Mouse (Mus musculus): ENCODE results near the gene Nkapl. TPM values are rescaled to one million over a fixed set of nuclear protein-coding genes. Genes with fewer than 3 reads are reported as not detected.
"Not testable (repeated sequence)": the region's sequence is repeated elsewhere in the genome, so short reads cannot be mapped to it uniquely, and the experiment has no call there.

The Nkapl gene
- under 1 TPM; 0.57 to 0.77 TPM for total RNA-seq (2021)

DNA sequence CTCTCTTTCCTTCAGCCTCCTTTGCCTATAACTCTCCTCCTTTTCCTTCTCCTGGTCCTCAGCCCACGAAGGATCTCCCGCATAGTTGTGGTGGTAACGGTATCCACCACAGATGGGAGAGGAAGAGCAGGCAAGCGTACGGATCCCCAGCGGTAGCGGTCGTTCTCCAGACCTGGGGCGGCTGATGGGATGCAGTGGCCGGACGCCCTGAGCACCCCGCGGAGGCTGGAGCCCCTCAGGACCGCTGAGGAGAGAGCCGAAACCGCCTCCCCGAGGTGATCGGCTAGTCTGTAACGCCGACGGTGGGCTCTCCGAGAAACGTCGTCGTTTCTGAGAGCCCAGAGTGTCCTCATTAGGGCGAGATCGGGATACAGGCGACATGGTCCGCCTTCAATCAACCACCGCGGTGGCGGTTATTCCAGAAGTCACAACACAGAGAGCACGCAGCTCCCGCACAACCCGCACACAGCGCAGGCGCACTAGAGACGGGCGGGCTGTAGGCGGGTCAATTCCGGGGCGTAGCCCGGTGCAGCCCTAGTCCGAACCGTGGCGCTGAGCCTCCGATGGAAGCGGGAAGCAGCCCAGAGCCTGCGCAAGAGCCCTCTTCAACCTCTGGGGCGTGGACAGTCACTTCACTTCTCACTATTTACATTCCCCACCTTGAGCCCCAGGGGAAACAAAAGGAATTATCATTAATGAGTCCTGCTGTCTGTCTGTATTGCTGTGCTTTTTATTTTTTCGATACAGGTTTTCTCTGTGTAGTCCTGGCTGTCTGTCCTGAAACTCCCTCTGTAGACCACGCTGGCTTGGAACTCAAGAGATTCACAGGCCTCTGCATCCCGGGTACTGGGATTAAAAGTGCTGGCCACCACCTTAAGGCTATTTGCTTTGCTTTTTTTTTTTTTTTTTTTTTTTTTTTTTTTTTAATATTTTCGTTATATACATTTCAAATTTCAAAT lies at the start of gene Nkapl:
Gene Nkapl, minus strand, starts transcription at position 449 of the 959 bp plus-strand sequence.
- intact Hi-C loops (cut with DNase I), result loop anchor here (5.0 kb wide), 1 partner anchor 39 kb away; no protein-coding TSS in a partner anchor
- DNase-seq, result peak; percentile 84 to 86

DNA sequence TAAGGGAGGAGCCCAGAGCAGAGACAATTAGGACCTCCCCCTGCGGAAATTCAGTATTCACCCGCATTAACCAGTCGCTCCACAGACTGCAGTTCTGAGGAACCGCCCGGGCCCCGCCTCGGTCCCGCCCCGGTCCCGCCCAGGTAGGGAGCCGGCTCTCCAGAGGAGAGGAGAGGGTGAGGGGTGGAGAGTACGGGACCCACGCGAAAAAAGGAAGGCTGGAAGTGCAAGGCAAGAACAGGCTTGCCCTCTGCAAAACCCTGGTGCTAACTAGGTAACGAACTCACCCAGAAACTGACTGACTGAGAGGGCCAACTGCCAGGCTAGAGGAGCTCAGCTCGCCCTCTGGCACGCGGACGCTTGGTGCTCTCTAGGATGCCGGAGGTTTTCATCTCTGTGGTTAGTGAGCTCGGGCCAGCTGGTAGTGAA lies 37.9 kb upstream of the Nkapl start:
- peak; percentile 83 to 86 for DNase-seq
- intact Hi-C loops (cut with DNase I), result loop anchor here (2.0 to 5.0 kb wide), 4 partner anchors 25 to 99 kb away; partner anchors contain the start of genes Nkapl and Zkscan8

DNA sequence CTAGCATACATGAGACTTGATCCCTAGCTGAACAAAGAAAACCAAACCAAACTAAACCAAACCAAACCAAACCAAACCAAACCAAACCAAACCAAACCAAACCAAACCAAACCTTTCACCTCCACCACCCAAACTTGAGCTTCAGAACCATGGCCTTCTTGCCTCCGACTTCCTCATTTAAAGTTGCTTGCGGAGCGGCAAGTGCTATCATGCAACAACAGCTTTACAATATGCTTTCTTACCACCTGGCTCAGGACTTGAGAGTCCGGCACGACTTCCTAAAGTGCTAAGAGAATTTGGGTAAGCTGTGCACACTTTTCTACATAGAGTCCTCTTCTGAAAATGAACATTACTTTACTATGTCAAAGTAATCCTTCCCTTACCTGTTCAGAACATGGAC lies 34.0 kb upstream of the Nkapl start:
- DNase-seq, result no peak
- intact Hi-C loops (cut with DNase I), result no loop called here

DNA sequence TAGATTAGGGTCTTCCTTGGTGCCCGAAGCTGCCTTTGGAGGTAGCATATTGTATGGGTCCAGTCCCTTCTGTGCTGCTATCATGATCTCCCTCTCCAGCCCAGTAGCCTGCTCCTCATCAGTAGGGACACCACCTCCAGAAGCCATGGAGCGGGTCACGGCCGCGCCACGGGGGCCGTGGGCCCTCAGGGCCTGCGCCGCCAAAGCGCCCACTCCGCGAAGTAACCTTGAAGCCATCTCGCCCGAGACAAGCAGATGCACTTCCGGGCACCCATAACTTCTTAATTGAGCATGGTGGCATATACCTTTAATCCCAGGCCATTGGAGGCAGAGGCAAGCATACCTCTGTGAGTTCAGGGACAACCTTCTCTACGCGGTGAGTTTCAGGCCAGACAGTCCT lies 32.9 kb upstream of the Nkapl start, which contains the start of gene Gm11273:
Gene Gm11273, minus strand, starts transcription at position 237 of the 400 bp plus-strand sequence.
- intact Hi-C loops (cut with DNase I), result not testable (repeated sequence)

DNA sequence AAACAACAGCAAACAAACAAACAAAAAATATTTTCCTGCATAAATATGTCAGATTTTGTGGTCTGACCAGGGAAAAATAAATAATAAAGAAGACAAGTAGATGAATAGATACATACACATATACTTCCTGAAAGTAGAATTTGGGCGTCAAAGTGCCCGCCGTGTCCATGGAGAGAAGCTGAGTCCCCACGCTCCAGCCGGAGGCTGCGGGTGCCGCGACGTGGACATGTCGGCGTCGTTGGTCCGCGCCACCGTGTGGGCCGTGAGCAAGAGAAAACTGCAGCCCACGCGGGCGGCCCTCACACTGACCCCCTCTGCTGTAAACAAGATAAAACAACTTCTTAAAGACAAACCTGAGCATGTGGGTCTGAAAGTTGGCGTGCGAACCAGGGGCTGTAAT lies 26.8 kb upstream of the Nkapl start, which contains the start of gene AK157302:
Gene AK157302, plus strand, starts transcription at position 144 of the 400 bp plus-strand sequence.
- DNase-seq, result no peak
- intact Hi-C loops (cut with DNase I), result no loop called here

More for the DNA sequence above, 32.9 kb upstream of the Nkapl start, which contains the start of gene Gm11273:
- DNase-seq, result not testable (repeated sequence)

DNA sequence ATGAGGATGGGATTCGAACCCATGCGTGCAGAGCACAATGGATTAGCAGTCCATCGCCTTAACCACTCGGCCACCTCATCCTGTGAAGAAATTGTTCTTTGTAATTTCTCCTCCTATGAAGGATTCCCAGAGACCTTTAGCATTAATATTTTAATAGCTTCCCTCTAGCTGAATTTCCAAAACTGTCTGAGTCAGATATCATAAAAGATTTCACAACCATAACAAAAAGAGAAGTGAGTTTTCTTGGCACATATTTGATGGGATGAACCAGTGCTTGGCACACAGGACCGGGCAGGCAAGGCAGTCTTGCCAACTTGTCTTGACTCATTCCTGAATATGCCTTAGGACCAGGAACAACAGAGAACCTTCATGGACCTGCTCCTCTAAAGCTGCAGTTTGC lies 24.5 kb upstream of the Nkapl start:
- intact Hi-C loops (cut with DNase I), result no loop called here
- no peak for DNase-seq

DNA sequence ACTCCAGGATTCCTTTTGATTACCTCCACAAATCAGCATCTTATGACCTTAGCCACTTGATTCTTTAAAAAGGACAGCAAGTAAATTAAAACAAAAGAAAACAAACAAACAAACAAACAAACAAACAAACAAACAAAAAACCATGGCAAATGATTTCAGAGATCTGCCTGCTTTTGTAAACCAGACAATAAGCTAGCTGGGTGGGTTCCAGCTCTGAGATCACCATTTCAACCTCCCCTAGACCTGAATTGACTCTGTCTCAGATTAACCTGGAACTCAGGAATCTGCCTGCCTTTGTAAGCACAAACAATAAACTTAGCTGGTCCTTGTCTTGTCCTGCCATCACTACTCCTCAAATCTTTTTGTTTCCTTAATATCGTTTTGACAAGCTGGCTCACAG lies 18.6 kb upstream of the Nkapl start:
- intact Hi-C loops (cut with DNase I), result no loop called here
- no peak for DNase-seq

DNA sequence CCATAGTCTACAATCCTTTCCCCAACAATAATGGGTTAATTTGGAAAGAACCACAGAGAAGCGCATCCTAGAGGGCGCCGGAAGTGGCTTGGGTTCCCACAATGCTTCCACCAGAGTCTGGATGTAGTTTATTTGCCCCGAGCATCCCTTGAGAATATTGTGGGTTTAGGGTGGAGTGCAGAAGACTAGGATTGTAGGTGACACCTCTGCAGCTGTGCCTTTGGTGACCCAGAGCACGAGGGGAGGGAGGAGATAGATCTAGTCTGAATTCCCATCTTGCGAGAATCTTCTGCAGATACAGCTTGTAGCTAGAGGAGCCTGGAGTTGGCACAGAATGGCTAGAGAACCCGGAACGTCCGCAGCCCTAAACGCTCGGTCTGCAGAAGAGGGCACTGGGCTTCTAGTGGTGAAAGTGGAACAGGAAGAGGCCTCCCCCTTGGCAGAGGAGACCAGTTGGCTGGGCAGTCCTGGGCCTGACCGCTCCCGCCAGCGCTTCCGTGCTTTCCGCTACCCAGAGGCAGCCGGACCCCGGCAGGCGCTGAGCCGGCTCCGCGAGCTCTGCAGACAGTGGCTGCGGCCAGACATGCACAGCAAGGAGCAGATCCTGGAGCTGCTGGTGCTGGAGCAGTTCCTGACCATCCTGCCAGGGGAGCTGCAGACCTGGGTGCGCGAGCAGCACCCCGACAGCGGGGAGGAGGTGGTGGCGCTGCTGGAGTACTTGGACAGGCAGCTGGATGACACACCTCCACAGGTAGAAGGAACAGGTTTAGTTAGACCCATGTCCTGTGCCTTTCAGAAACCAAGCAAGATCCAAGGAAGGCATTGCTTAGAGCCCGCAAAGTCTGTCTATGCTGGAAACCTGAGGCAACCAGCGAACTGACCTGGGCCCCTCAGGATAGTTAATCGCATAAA lies 10.7 kb upstream of the Nkapl start, which contains the start of the genes Zkscan4 and Gm10065:
Gene Zkscan4, plus strand, starts transcription at position 149 of the 912 bp plus-strand sequence.
Gene Gm10065, minus strand, starts transcription at position 683 of the 912 bp plus-strand sequence.
- DNase-seq, result peak; percentile 73 to 84
- intact Hi-C loops (cut with DNase I), result loop anchor here (2.0 to 5.0 kb wide), 2 partner anchors 24 to 53 kb away; partner anchors contain the start of gene Zkscan8

DNA sequence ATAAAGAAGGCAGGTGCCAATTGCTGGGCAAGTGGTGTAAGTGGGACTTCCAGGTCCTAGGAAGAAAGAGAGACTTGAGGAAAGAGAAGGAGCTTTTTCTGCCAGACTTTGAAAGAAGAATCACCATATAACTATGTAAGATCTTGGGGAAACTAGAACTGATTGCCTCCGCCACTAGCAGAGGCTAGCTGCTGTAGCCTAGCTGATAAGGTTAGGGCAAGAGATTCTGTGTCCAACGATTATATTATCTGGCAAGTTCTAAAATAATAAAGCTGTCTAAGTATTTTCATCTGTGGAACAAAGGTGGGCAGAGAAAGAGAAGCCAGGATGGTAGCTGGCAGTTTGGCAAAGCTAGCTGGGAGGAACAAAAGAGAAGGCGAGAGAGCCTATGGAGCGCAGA lies 4.1 kb upstream of the Nkapl start:
- DNase-seq, result no peak
- intact Hi-C loops (cut with DNase I), result no loop called here

DNA sequence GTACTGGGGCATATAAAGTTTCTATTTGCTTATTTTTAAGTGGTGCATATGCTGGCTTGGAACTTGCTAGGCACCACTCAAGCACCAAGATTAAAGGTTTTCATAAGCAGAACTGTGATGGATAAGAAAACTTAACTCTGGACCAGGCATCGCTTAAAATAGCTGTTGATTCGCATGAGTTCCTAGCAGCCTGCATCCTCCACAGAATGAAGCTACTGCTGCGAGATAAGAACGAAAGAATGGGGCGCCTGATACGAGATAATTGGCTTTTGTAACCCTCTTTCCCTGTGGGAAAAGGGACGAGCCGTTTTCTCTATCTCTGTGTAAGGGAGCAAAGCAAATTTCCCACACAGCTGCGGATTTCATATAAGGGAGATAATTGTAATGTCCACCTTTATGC lies 788 bp upstream of the Nkapl start:
- intact Hi-C loops (cut with DNase I), result loop anchor here (5.0 kb wide), 1 partner anchor 38 kb away; no protein-coding TSS in a partner anchor
- DNase-seq, result no peak

DNA sequence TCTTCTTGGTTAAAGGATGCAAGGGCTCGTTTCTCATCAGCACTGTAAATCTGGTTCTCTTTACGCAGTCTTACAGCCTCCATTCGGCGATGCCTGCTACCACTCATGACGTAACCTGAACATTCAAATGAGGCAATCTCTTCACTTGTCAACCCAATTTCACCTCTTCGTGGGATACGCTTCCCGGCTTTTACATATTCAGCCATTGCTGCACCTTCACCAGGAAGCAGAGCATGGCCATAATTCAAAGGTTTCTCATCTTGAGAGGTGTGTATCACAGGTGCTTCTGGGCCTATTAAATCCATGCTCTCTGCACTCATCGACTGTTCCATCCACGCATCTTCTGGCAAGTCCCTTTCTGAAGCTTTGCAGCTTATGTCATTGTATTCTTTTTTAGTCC lies 973 bp downstream of the Nkapl start:
- no peak for DNase-seq
- intact Hi-C loops (cut with DNase I), result loop anchor here (5.0 kb wide), 1 partner anchor 40 kb away; no protein-coding TSS in a partner anchor

DNA sequence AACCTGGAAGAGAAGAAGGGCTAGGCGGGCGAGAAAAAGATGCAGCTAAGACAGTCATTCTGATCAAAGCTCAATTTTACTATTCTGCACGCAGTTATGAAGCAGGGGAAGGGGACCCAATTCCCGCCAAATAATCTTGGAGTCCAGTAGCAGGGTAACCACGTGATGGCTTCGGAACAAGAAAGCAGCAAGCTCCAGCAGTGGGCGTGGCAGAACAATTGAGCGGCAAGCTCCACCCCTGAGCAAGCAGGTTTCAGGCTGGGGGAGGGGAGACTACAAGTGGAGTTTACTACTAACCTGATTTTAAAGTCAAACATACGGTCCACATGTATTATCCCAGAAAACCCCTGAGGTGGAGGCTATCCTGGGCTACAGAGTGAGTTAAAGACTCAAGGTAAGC lies 5.8 kb downstream of the Nkapl start:
- DNase-seq; intact Hi-C loops (cut with DNase I): not testable (repeated sequence)

DNA sequence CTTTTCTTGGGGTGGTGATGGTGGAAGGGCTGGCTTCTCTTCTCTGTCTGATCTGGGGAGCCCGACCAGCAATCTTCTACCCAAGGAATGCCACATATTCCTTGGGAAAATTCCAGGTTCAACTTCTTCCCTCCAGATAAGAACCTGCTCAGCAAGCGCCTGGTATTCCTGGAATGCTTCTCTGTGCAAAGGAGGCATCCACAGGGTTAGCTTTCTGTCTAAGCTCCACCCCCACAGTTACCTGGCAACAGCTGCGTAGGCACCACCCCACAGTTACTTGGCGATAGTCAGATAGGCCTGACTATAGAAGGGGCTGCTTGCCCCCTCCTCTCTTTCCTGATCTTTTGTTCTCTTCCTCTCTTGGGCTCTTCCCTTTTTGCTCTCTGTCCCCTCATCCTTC lies 12.0 kb downstream of the Nkapl start:
- intact Hi-C loops (cut with DNase I), result no loop called here

DNA sequence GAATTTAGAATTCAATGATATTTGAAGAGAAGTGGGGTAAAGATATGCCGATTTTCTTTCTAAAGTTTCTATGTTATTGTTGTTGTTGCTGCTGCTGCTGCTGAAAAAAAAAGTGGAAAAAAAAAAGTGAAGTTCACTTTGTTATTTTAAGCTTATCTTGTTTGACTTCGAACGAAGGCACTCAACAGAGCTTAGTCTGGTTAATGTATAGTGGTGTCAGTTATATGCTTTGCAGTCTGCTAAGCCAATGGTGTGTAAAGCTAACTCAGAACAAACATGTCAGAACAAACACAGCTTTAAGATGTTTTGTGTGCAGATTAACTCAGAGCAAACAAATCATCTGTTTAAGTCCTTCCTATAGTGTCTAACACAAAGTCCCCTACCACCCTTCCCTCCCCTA lies 14.2 kb downstream of the Nkapl start:
- DNase-seq, result no peak
- intact Hi-C loops (cut with DNase I), result loop anchor here (2.0 to 5.0 kb wide), 2 partner anchors 25 to 92 kb away; partner anchors contain the start of genes Gm10065, Zkscan4 and Zscan12

More for the DNA sequence above, 12.0 kb downstream of the Nkapl start:
- DNase-seq, result no peak

DNA sequence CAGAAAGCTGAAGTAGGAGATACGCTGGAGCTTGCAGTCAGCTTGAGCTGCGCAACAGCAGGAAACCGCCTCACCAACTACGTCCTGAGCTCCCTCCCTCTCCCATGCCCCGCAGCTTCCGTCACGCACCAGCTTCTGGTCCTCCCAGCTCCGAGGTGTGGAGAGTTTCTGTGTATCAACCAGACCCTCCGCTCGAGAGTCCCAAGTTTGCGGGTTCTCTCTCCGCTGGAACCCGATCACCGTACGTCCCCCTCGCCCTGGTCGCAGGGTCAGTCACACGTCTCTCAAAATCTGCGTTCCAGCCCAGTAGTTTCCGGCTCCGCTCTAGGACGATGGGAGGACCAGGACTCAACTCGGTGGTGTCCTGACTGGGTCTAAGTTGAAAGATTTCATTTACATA lies 14.9 kb downstream of the Nkapl start, which contains the start of gene Zscan26:
Gene Zscan26, minus strand, starts transcription at position 282 of the 400 bp plus-strand sequence.
- DNase-seq, result peak; percentile 89 to 93
- intact Hi-C loops (cut with DNase I), result loop anchor here (2.0 to 5.0 kb wide), 2 partner anchors 51 to 91 kb away; partner anchors contain the start of genes Zkscan3 and Zscan12

DNA sequence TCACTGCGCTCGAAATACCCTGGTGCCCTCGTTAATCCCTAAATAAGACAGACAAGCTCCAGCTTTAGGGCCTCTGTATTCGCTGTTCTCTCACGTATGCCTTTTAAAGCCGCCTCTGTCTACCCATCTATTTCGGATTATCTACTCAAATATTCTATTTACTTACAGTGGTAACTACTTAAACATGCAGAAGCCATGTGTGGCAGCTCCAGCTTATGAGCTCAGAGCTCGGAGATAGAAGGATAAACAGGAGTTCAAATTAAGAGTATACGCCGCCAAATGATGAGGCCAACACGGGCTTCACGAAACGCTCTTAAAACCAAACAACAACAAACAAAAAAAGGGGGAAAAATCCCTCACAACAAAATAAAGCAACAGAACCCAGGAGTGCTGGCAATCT lies 15.3 kb downstream of the Nkapl start:
- no peak for DNase-seq
- intact Hi-C loops (cut with DNase I), result loop anchor here (2.0 to 5.0 kb wide), 2 partner anchors 50 to 91 kb away; partner anchors contain the start of genes Zkscan3 and Zscan12

DNA sequence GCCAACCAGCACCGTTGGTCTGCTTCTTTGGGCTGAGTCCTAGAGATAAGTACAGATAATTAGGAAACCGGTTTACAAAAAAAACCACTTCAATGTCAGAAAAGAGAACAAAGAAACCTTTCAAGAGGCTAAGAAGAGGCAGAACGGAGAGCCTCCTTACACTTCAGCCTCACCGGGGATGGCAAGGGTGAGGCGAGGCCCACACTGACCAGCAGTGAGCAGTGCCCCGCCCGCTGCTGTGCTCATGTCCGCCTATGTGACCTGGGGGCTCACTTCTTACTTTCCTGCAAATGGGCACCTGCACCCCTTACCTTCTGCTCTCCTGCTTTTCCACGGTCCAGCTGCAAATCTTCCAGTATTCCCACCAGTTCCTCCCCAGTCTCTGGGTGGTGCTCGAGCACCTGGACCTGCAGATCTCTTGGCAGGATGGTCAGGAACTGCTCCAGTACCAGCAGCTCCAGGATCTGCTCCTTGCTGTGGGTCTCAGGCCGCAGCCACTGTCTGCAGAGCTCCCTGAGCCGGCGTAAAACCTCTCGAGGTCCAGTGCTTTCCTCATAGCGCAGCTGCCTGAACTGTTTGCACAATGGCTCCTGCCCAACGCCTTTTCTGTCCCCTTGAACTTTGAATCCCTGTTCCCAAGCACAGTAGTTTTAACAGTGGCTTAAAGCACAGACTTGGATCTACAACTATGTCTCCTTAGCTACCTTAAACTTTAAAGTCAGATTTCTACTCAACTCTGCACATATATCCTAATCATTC lies 20.3 kb downstream of the Nkapl start:
- no peak for DNase-seq
- intact Hi-C loops (cut with DNase I), result no loop called here

DNA sequence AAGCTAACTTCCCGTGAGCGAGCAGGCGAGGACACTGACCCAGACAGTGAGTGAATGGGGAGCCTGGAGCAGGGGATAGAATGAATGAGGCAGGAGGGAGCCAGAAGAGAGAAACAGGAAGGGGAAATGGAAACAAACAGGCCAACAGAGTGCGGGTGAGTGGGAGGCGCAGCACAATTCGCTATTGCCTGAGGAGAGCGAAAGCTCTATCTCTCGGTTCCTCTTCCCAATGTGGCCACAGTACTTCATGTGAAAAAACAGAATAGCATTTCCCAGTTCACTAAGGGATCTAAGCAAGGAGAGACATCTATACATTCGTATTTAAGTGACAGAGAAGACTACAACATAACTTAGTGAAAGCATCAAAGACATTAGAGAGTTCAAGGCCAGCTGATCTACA lies 21.5 kb downstream of the Nkapl start:
- no peak for DNase-seq

DNA sequence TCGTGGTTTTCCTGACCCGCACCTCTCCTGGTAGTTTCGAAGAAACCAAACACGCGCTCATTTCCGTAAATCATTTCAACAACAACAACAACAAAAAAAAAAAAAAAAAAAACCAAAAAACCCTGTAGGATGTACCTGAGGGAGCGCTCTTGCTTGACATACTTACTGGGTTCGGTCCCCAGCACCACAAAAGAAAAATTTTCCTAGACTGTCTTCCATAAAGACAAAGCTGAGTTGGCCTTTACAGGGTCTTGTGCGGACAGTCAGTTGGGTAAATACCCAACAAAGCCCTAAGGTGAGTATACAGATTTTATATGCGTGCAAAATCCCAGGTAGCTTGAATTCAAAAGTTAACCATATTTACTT lies 27.1 kb downstream of the Nkapl start:
- no peak for DNase-seq
- intact Hi-C loops (cut with DNase I), result no loop called here

More for the DNA sequence above, 21.5 kb downstream of the Nkapl start:
- intact Hi-C loops (cut with DNase I), result no loop called here
